Mouse (Mus musculus): Measurements from ENCODE around the gene Crtam.

GRCm38 (mm10) chr9:41029827-41030226 lies 25.4 kb upstream of the Crtam start:
- TF ChIP-seq ZNF384 (IDR thresholded peaks at IDR 0.05; ENCODE audit: low read depth, low read length) (no peak), ZC3H11A (IDR thresholded peaks at IDR 0.05; ENCODE audit: borderline replicate concordance, low read depth, low read length) (no peak), CHD2 (IDR thresholded peaks at IDR 0.05; ENCODE audit: low read depth, low read length) (no peak)

All from ES-E14 (cell line).